Mouse (Mus musculus): ENCODE measurements at regions not wholly inside any gene's neighbourhood (a gene's known extent, or its start where the extent isn't known, plus 50 kb on each side); places are given as distances from the start of the nearest gene placed in this dataset.

DNA sequence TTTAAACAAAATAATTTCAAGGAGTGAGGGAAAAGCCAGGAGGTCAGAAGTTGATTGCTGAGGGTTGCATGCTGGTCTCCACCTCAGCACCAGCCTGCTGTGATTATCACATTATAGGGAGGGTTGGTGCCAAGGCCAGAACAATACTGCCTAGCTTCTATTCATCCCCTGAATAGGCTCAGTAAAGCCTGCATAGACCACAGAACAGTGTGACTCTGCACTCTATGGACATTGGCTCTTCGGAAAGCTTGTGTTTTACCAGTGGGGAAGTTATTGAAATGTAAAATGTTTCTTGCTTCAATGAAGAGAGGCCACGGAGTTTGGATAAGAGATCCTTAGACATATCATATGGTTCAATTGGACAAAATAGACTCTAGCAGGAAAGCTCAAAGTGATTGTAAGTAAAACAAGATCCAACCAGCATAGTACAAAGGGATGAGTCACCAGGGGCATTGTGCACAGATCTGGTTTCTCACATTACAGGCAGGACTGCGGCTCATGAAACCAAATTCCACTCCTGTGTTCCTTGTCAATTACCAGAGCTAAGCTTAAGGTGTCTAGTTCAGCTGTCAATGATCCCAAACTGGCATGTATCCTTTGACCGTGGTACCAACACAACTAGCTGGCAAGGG, 320.8 kb upstream of the Cd180 start:
- no peaks in the 10 kb centered on the region for H3K4me1 ChIP-seq
- no peak overlapping the region for H3K9ac ChIP-seq
- no peaks in the 10 kb centered on the region for H3K27me3 ChIP-seq (replicated peaks)
- no peaks in the 10 kb centered on the region for H3K36me3 ChIP-seq
- ATAC-seq (ENCODE audit: insufficient read depth, low FRiP score, low read depth), result no peak
- H3K4me2 ChIP-seq, result no peak overlapping the region
- H3K27ac ChIP-seq, result no peak overlapping the region
- H3K9me3 ChIP-seq, result no peaks in the 10 kb centered on the region
- WGBS, result 79% methylated on average over 4 of the region's 4 CpGs
- H3K4me3 ChIP-seq (replicated peaks), result no peak overlapping the region

DNA sequence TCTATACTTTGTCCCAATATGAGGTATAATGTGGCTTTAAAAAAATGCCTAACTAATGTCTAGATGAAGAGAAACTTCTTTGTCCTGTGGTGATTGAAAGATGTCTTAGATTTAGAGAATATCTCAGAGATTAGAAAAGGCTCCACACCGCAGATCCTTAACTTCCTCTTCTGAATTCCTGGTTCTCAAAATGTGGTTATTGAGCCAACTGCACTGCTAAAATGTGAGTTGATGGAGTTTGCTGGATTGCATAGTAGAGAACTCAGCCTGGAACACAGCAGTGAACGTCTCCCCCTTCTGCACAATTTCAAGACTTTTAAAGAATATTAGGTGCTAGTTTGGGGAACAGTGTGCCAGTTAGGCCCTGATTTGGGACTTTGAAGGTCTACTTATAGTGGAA, 312.7 kb upstream of the Cd180 start:
- H3K27ac ChIP-seq, result no peak overlapping the region

DNA sequence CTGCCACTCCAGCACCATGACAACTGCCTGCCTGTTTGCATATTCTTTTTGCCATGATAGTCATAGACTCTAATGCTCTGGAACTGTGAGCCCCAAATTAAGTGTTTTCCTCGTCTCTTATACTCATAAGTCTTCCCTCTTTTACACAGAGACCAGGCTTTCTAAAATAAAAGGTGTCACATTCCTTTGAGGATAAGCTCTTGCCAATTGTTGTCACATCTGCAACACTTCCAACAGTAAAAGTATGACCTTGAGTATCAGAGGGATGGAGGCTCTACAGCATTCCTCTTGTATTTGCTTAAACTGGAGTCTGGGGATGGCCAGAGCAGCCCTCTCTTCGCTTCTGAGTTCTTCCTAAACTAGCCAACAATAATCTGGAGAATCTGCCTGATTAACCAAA, 301.4 kb upstream of the Cd180 start:
- H3K27ac ChIP-seq, result no peak overlapping the region
- H3K9me3 ChIP-seq, result no peaks in the 10 kb centered on the region
- no peak for ATAC-seq (ENCODE audit: insufficient read depth, low FRiP score, low read depth)
- H3K9ac ChIP-seq, result no peak overlapping the region
- no peak overlapping the region for H3K4me3 ChIP-seq (replicated peaks)
- H3K36me3 ChIP-seq, result no peaks in the 10 kb centered on the region
- no peaks in the 10 kb centered on the region for H3K27me3 ChIP-seq (replicated peaks)
- WGBS, result 80% methylated on average over 2 of the region's 2 CpGs
- H3K4me1 ChIP-seq, result no peaks in the 10 kb centered on the region
- H3K4me2 ChIP-seq, result no peak overlapping the region

More for the DNA sequence above, 312.7 kb upstream of the Cd180 start:
- 70% methylated on average over 2 of the region's 2 CpGs for WGBS
- H3K4me3 ChIP-seq (replicated peaks), result no peak overlapping the region
- no peak overlapping the region for H3K9ac ChIP-seq
- H3K4me1 ChIP-seq, result no peaks in the 10 kb centered on the region
- no peaks in the 10 kb centered on the region for H3K27me3 ChIP-seq (replicated peaks)
- ATAC-seq (ENCODE audit: insufficient read depth, low FRiP score, low read depth), result no peak
- H3K36me3 ChIP-seq, result no peaks in the 10 kb centered on the region
- H3K4me2 ChIP-seq, result no peak overlapping the region
- no peaks in the 10 kb centered on the region for H3K9me3 ChIP-seq

DNA sequence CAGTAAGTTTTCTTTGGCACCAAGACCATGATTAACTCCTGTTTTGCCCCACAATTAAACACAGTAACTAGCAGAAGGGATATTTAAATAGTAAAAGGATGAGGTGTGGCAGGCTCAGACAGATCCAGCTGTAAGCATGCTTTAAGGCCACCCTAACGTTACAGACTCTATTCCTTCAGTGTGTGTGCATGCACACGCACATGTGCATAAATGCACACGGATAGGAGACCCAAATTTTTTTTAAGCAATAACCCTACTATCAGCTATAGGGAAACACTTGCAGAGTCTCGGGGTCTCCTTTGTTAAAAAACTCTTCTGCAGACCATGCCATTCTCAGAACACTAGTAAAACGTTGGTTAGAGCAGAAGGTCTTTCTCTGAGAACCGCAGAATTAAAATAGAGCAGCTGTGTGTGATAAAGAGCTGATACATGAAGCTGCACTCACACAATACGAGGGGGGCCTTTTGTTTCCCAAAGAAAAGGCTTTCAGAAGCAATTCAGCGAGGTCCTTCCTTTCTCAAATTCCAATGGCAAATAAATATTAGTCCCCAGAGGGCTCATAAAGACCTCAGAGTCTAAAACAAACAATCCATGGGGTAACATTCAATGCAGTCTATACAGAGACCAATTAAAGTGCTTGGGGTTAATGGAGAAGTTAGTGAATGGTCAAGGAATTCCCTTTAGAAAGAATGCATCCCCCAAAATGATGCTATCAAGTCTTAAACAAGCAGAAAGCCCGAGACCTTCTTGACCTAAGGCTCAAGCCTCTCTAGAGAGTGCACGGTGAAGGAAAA, 300.3 kb upstream of the Cd180 start:
- H3K4me3 ChIP-seq (replicated peaks), result no peak overlapping the region
- no peaks in the 10 kb centered on the region for H3K4me1 ChIP-seq
- H3K27ac ChIP-seq, result no peak overlapping the region
- no peaks in the 10 kb centered on the region for H3K36me3 ChIP-seq
- 37% methylated on average over 10 of the region's 10 CpGs for WGBS
- ATAC-seq (ENCODE audit: insufficient read depth, low FRiP score, low read depth), result no peak
- no peak overlapping the region for H3K4me2 ChIP-seq
- H3K9ac ChIP-seq, result no peak overlapping the region
- H3K27me3 ChIP-seq (replicated peaks), result no peaks in the 10 kb centered on the region
- no peaks in the 10 kb centered on the region for H3K9me3 ChIP-seq

DNA sequence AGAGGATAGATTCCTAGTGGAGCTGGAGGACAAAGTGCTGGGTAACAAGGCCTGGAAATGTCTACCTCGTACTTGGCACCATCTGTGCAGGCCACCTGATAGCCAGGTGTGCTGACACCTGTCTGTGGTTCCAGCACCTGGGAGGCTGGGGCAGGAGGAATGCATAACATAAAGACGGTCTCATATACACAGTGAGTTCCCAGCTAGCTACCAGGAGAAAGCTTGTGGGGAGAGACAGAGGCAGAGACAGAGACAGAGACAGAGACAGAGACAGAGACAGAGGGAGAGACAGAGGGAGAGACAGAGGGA, 299.7 kb upstream of the Cd180 start:
- Histone ChIP-seq H3K36me3 (no peaks in the 10 kb centered on the region), H3K4me1 (no peaks in the 10 kb centered on the region), H3K9ac (no peak overlapping the region), H3K27me3 (replicated peaks) (no peaks in the 10 kb centered on the region), H3K9me3 (no peaks in the 10 kb centered on the region), H3K4me3 (replicated peaks) (no peak overlapping the region), H3K4me2 (no peak overlapping the region), H3K27ac (no peak overlapping the region)
- 53% methylated on average over 2 of the region's 2 CpGs for WGBS
- no peak for ATAC-seq (ENCODE audit: insufficient read depth, low FRiP score, low read depth)

DNA sequence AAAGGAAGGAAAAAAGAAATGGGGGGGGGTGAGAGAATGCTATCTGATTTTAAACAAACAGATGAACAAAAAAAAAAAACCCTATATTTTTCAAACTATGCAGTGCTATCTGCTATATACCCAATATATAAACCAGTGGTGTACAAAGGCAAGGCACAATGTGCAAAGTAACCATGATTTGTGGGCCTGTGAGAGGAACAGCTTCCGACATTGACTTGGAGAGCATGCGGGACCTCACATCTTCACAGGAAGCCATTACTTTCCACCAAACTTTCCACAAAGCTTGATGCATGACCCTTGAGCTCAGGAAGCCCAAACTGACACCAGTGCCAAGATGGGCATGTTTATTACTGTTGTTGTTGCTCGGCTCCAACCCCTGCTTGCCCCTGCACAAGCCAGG, 299.3 kb upstream of the Cd180 start:
- ATAC-seq (ENCODE audit: insufficient read depth, low FRiP score, low read depth), result no peak
- 85% methylated on average over 3 of the region's 3 CpGs for WGBS
- no peaks in the 10 kb centered on the region for H3K36me3 ChIP-seq
- H3K9me3 ChIP-seq, result no peaks in the 10 kb centered on the region
- H3K9ac ChIP-seq, result no peak overlapping the region
- H3K27me3 ChIP-seq (replicated peaks), result no peaks in the 10 kb centered on the region
- H3K27ac ChIP-seq, result no peak overlapping the region
- no peak overlapping the region for H3K4me2 ChIP-seq
- no peak overlapping the region for H3K4me3 ChIP-seq (replicated peaks)
- no peaks in the 10 kb centered on the region for H3K4me1 ChIP-seq

DNA sequence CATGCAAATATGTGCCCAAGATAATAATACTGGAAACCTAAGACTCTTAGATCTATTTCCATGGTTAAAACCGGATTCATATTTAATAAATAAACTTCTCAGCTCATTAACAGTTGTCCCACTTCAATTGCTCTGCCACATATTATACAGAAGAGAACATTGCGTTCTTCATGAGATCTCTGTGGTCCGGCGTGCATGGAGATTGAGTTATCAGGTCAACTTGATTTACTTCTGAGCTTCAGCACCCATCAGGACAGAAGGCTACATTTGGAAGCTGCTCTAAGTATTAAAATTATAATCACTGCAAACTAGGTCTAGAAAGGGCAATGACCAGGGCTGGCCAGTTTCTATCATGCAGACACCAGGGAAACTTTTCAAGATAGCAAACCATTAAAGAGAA, 295.9 kb upstream of the Cd180 start:
- H3K4me1 ChIP-seq, result no peaks in the 10 kb centered on the region
- WGBS, result 90% methylated on average over 4 of the region's 4 CpGs
- no peaks in the 10 kb centered on the region for H3K9me3 ChIP-seq
- H3K36me3 ChIP-seq, result no peaks in the 10 kb centered on the region
- H3K4me2 ChIP-seq, result no peak overlapping the region
- no peak overlapping the region for H3K4me3 ChIP-seq (replicated peaks)
- no peak for ATAC-seq (ENCODE audit: insufficient read depth, low FRiP score, low read depth)
- H3K27ac ChIP-seq, result no peak overlapping the region
- no peak overlapping the region for H3K9ac ChIP-seq
- H3K27me3 ChIP-seq (replicated peaks), result no peaks in the 10 kb centered on the region

DNA sequence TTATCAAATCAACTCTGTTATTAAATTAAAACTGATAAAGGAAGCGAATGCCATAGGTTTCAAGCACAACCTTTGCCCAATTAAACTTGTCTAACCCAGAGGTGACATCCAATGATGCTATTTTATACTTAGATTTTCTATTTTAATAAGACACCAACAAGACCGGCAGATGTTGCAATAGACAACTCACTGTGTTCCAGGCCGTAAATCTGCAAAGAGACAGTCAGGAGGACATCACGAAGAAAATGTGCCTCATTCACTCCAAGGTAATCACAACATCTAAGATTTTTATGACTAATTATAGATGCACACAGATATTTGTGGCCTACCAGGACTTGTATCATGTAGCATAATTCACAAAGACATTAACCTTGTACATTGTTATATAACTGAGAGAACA, 281.5 kb upstream of the Cd180 start:
- no peak overlapping the region for H3K27ac ChIP-seq
- no peak overlapping the region for H3K4me2 ChIP-seq
- no peaks in the 10 kb centered on the region for H3K27me3 ChIP-seq (replicated peaks)
- no peaks in the 10 kb centered on the region for H3K9me3 ChIP-seq
- 89% methylated on average over 4 of the region's 4 CpGs for WGBS
- H3K4me3 ChIP-seq (replicated peaks), result no peak overlapping the region
- H3K36me3 ChIP-seq, result no peaks in the 10 kb centered on the region
- H3K4me1 ChIP-seq, result no peaks in the 10 kb centered on the region
- no peak for ATAC-seq (ENCODE audit: insufficient read depth, low FRiP score, low read depth)
- H3K9ac ChIP-seq, result no peak overlapping the region

DNA sequence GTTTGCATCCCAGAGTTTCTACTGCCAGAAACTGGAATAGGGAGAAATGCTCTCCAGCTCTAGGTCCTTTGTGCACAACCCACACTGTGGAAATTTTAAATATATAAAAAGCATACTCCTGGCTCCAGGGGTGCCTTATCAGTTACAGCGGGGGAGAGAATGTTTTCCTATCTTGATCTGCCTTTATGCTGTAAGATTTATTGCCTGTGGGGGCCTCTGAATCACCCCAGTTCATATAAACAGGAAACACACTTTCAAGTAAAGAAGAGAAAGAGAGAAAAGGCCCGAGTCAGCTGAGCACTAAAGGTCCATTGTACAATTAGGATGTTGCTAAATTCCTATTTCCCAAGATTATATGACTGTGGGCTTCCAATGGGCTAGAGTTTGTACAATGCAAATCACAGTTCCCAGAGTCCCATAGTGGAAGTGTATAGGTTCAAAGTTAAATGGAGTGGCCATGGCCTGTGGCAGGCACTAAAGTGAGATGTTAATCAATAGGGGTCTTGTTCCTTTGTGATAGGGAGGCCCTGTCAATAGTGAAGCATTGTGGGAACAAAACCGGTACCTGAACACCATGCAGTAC, 258.9 kb upstream of the Cd180 start:
- no peaks in the 10 kb centered on the region for H3K27me3 ChIP-seq (replicated peaks)
- no peak overlapping the region for H3K9ac ChIP-seq
- 32% methylated on average over 3 of the region's 3 CpGs for WGBS
- no peak for ATAC-seq (ENCODE audit: insufficient read depth, low FRiP score, low read depth)
- peak overlapping the region; percentile 3; the same call in 1 of the 2 replicates for H3K27ac ChIP-seq
- H3K9me3 ChIP-seq, result no peaks in the 10 kb centered on the region
- H3K4me2 ChIP-seq, result no peak overlapping the region
- peaks cover 2% of the 10 kb centered on the region; the same call in 1 of the 2 replicates for H3K4me1 ChIP-seq
- H3K36me3 ChIP-seq, result no peaks in the 10 kb centered on the region
- H3K4me3 ChIP-seq (replicated peaks), result no peak overlapping the region

DNA sequence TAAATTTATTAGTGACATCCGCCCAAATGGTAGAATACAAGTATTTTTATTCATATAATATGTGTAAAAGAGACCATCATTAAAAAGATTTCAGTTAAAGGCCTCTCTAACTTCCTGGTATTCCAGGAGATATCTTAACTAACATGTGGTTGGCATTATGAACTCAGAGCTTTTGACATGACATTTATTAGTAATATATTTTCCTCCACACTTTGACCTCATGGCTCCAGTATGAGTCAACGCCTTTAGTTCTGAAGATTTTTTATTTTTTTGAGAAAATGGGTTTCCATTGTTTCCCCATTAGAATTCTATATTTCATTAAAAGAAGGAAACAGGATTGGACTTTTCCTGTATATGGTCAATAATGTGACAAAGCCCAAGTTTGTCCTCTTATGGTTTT, 250.7 kb upstream of the Cd180 start:
- Histone ChIP-seq H3K27me3 (replicated peaks) (no peaks in the 10 kb centered on the region), H3K4me1 (no peaks in the 10 kb centered on the region), H3K9ac (no peak overlapping the region), H3K4me3 (replicated peaks) (no peak overlapping the region), H3K36me3 (no peaks in the 10 kb centered on the region), H3K9me3 (no peaks in the 10 kb centered on the region), H3K4me2 (no peak overlapping the region), H3K27ac (no peak overlapping the region)
- ATAC-seq (ENCODE audit: insufficient read depth, low FRiP score, low read depth), result no peak
- WGBS, result 75% methylated on average over 2 of the region's 2 CpGs

DNA sequence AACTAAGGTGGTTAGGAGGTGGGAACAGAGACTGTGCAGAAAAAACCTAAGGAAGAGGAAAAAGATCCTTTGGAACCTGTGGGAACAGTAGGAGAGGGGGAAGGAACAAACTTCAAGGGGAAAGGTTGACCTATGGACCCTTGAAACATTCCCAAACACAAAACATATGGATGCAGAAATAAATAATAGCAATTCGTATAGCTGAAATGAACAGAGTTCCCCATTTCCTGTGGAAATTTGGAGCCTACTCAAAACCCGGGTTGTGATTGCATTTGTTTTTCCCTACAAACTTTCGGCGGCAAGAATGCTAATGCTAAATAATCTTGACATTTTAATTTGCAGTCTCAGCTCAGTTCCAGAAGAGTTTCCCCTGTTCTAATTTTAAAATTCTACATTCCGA, 246.0 kb upstream of the Cd180 start:
- no peak for ATAC-seq (ENCODE audit: insufficient read depth, low FRiP score, low read depth)
- 53% methylated on average over 5 of the region's 5 CpGs for WGBS
- H3K27me3 ChIP-seq (replicated peaks), result no peaks in the 10 kb centered on the region
- H3K27ac ChIP-seq, result no peak overlapping the region
- no peaks in the 10 kb centered on the region for H3K4me1 ChIP-seq
- no peak overlapping the region for H3K9ac ChIP-seq
- H3K4me2 ChIP-seq, result no peak overlapping the region
- no peaks in the 10 kb centered on the region for H3K36me3 ChIP-seq
- H3K9me3 ChIP-seq, result no peaks in the 10 kb centered on the region
- no peak overlapping the region for H3K4me3 ChIP-seq (replicated peaks)

DNA sequence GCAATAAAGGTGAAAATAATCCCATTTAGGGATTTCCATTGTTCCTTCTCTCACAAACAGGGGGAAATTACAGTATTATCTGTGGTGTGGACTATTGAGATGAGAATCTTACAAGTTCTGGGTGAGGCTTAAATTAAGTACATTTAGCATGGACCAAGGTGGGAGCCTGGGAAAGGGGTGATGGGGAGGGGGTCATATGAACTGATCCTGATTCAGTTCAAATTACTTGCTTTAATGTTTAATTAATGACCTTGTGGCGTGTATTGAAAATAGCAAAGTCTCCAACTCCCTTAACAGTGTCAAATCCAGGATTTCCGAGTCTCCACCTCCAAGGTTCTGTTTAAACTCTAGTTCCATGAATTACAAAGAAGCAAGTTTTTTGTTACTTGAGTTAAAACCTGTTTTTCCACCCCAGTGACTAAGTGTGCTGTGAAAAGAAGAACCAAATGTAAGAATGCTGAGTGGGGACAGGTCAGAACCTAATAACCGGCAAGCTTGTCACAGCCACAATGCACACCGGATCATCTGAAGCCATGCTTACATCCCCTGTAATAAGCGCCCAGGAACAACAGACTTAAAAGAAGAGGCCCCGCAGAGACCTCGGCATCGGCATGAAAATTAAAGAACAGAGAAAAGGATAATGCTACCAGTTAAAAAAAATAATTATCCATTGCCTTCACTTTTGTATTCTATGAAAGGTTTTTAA, 243.8 kb upstream of the Cd180 start:
- Histone ChIP-seq H3K27ac (no peak overlapping the region; the same call in 1 of the 2 replicates), H3K4me1 (no peaks in the 10 kb centered on the region), H3K9me3 (no peaks in the 10 kb centered on the region), H3K9ac (no peak overlapping the region), H3K36me3 (no peaks in the 10 kb centered on the region), H3K4me3 (replicated peaks) (no peak overlapping the region), H3K27me3 (replicated peaks) (no peaks in the 10 kb centered on the region), H3K4me2 (no peak overlapping the region)
- ATAC-seq (ENCODE audit: insufficient read depth, low FRiP score, low read depth), result no peak
- WGBS, result 49% methylated on average over 8 of the region's 8 CpGs
